Mouse (Mus musculus) urinary bladder, postnatal 10 days (tissue): ENCODE results near the gene Babam2.
"Not testable (repeated sequence)": the region's sequence is repeated elsewhere in the genome, so short reads cannot be mapped to it uniquely, and the experiment has no call there.

Experiments
- DNase-seq: peaks from one replicate; pipeline ENCODE4 v3.0.0; 2022; ENCODE audit warnings: low spot score

Babam2 gene

GRCm38 (mm10) chr5:31831587-31831986 lies 134.1 kb downstream of the Babam2 start:
- no peak for DNase-seq

- no peak for DNase-seq
Observed at GRCm38 (mm10) chr5:31835691-31836090, 138.2 kb downstream of the Babam2 start.

DNA sequence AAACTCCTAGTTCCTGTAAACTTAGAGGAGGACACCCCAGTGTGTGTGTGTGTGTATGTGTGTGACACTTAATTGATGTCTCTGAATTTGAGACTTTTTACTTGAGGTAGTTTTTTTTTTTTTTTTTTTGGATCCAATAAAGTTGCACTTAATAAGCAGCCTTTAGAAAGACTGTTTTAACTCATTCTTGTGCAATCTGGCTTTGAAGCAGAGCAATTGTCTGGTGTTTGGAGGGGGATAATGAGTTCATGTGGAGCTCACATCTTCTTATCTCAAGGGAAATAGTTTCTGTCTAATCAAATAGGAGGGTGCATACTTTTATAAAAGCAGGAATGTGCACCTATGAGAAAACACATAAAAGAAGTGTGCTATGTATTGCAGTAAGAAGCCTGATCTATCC lies 142.5 kb downstream of the Babam2 start:
- DNase-seq = no peak

DNA sequence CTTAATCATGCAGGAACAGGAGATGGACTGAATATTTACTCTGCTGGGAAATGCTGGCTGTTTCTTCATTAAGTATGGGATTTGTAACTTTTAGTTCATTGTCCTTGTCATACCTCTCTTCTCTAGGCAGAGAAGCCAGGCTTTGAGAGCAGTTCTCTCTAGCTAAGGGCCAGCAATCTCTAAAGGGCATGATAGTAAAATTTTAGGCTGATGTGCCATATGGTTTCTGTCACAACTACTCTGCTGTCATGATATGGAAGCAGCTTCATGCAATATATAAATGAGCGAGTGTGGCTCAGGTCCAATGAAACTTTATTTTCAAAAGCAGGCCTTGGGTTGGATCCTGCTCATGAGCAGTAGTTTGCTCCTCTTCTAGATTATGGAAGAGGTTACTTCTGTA lies 142.9 kb downstream of the Babam2 start:
- no peak for DNase-seq

GRCm38 (mm10) chr5:31844856-31845255 lies 147.4 kb downstream of the Babam2 start:
- DNase-seq = no peak

- DNase-seq = no peak
Observed at GRCm38 (mm10) chr5:31846971-31847370, 149.5 kb downstream of the Babam2 start.

DNA sequence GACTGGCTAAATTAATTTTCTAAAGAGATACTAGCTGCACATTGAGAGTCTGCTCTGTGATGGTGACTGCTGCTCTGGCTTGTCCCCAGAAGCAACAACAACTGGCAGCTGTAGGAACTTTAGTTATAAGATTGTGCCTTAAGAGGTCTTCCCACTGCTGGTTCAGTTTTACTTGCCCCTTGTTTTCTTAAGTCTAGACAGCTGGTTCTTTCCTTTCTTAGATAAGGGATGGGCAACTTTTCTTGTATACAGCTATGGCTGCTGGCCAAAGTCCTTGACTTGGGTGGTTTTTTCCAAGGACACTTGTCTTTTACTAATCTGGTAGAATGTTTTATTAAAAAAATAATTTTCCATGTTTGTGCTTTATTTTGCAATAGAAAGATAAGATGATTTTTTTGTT lies 151.5 kb downstream of the Babam2 start:
- DNase-seq = no peak

GRCm38 (mm10) chr5:31852786-31853185 lies 155.3 kb downstream of the Babam2 start:
- DNase-seq = no peak

DNA sequence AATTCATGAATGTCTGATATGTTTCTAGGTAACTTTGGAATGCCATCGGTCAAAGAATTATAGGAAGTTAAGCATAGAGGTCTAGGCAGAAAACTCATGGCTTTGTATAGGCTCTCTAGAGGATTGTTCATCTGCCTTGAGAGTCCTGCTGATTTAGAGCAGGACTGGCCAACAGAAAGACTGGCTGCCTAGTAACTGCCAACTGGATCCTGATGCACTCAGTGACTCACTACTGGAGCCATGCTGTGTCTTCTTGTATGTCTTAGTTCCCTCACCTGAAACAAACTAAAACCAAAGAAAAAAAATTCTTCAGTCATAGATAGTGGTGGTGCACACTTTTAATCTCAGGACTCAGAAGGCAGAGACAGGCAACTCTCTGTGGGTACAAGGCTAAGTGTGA lies 156.3 kb downstream of the Babam2 start:
- DNase-seq = no peak

DNA sequence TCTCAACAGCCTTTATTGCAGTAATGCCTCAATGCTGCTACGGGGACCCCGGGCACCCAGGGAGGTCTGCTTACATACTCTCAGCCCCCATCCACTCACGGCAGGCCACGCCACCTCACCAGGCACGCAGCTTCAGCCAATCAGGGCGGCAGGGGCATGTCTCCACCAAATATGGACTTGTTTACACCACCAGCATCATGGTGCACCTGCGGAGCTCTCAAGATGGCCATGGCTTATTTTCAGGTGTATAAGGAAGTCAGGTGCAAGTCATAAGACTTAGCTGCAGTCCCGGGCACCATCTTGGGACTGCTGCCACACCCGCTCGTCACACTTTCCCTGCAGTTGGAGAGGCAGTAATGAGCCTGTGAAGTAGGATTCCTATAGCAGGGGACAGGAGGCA lies 161.4 kb downstream of the Babam2 start:
- not testable (repeated sequence) for DNase-seq

DNA sequence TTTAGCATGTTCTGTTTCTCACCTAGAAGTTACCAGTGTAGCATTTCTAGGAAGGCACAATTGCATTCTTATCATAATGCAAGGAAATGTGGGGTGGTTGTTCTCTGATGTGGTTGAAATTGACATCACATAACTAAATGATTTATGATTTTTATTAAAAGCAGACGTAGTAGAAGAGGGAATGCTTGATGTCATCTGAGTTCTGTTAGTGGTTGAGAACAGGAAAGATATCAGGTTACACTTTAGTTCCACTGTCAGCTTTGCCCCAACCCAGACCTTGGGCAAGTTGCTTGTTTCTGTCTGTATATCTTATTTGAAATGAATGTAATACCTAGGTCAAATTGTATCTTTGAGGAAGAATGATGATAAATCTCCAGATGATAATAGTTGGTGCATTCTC lies 162.9 kb downstream of the Babam2 start:
- DNase-seq = no peak

DNA sequence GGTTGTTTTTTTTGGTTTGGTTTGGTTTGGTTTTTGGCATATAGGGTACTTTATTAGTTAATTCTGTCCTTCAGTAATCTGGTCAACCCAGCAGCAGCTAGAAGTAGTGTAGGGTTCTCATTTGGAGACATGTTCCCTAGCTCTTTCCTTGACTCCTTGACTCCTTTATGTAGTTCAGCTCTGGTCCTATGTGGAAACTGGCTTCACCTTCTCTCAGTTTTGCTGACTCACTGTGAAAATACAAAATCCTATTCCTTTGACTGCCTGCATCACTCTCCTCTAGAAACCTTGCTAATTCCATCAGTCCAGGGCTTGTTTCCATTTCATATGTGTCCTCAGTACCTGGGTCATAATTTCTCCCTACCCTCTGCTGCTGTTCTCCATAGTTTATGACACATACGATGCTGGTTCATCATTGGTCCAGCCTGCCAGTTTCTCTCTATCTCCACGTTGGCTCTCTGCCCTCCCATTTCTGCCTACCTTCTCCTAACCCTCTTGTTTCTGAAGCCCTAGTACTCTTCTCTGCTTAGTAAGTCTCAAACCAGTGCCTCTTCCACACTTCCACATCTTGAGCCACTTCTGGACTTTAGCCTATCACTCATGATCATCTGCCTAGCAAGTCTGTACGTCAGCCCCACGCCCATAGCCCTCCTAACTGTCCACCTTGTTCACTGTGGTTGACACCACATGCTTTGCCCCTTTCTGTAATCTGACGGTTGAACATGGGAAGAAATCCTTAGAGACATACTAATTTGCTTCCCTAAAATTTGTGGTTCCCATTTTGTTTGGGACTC lies 163.5 kb downstream of the Babam2 start:
- no peak for DNase-seq

DNA sequence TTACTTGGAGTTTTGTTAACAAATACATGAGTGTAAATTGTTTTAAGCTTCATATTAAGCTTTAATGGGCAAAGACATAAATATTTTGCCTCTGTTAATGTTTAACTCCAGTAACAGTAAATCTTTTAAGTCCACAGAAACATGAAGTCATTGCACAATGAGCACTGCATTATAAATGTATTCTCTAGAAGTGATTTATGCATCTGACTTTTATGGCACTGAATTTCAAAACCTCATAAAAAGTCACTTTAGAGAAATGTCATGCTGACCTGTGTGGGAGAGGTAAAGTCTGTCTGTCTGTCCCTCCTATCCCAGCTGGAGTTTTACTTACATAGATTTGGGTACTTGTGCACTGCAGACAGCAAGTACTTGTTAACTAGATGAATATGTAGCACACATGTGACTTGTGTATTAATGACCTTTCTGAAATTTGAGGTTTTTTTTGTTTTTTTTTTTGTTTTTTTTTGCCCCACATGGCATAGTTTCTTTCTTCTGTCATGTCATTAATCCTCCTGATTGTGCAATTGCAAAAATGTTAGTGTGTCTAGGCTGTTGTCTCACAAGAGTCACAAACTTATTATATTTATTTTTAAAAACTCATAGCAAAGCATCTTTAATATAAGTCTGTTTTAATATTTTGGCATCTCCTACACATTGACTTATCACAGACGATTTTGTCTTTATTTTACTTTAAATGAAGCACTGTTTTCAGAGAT lies 165.4 kb downstream of the Babam2 start:
- no peak for DNase-seq

DNA sequence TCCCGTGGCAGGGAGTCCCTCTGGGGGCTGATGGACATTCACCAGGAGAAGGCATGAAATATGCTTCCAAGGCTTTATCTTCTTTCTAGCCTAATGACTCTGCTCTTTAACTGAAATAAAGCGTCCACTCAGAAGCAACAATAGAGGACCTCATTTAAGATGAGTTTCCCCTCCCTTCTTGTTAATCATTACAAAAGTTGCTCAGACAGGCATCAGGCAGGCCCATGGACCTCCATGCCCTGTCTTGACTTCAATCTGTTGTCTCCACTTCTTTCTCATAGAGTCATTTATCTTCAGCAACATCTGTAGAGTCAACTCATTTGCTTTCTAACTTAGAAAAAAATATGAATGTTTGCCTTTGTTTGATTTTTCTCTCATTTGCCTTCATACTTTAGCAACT lies 166.6 kb downstream of the Babam2 start:
- no peak for DNase-seq

- DNase-seq = no peak
Observed at GRCm38 (mm10) chr5:31866071-31866470, 168.6 kb downstream of the Babam2 start.

- DNase-seq = no peak
Observed at GRCm38 (mm10) chr5:31870856-31871520, 173.5 kb downstream of the Babam2 start.

- no peak for DNase-seq
Observed at GRCm38 (mm10) chr5:31873328-31873727, 175.8 kb downstream of the Babam2 start.

DNA sequence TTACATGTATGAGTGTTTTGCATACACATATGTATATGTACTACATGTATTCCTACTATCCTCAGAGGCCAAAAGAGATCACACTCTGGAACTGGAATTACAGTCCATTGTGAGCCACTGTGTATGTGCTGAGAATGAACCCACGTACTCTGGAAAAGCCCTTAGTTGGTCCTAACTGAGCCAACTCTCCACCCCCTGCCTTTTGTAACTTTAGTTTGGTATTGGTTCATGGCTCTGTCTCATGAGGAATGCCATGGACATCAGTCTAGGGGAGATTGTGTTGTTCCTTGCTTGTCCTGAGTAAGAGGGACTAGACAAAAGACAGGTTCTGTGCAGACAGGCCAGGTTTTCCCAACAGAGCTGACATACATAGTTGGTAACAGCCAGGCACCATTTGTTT lies 177.1 kb downstream of the Babam2 start:
- DNase-seq = no peak

DNA sequence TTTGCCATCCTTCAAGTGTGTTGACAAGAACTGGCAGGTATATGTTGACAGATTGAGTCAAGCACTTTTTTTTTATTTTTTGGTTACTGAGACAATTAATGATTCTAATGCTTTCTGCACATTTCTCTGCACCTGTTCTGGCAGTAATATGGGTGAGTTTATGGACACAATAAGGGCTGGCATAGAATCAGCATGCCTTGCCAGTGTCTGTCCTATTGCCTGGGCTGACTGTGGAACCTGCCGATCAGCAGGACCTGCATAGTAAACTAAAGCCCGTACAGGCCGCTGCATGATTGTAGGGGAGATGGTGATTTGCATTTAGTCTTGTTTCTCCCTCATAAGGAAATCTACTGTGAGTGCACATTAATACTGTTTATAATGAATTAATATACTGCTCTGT lies 178.0 kb downstream of the Babam2 start:
- no peak for DNase-seq

DNA sequence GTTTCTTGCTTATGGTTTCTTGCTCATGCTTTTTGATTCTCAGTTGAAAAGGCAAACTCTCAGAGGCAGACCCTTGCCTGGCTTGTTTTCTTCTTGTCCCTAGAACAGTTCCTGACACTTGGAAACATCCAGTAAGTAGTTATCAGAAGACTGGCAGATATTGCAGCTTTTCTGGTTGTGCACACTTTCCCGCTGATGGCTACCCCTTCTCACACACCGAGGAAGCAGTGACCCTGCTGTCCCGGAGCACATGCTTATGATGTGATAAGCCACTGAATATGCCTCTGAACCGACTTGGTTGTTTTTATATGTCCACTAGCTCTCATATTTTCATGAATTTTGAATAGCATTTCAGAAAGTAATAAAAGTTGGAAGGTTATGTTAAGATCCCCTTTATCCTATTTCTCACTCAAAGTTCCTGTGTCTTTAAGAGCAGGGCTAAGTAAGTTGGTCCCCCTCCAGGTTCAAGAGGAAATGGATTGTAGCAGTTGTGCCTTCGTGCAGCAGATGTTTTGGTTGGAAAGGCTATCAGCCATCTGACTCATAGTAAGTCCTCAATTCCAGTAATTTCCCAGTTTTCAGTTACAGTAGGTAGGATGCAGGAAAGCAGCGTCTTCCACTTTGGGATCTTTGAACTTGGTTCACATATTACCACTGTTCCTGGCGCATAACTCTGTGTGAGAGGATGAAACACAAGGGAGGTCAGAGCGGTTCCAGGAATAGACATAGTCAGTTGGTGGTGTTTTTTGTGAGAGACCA lies 178.9 kb downstream of the Babam2 start:
- DNase-seq = no peak

DNA sequence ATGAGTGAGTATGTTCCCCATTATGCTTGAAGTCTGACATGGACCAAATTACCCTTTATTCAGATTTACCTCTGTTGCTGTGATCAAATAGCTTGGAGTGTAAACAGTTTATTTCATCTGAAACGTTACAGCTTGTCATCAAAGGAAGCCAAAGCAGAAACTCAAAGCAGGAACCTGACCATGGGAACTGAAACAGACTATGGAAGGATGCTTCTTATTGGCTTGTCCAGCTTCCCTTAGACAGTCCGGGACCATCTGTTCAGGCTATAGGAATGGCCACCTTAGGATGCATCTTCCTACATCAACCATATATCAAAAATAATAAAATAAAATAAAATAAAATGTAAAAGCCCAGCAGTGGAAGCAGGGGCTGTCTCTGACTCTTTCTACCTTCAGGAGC lies 183.0 kb downstream of the Babam2 start:
- DNase-seq = no peak

DNA sequence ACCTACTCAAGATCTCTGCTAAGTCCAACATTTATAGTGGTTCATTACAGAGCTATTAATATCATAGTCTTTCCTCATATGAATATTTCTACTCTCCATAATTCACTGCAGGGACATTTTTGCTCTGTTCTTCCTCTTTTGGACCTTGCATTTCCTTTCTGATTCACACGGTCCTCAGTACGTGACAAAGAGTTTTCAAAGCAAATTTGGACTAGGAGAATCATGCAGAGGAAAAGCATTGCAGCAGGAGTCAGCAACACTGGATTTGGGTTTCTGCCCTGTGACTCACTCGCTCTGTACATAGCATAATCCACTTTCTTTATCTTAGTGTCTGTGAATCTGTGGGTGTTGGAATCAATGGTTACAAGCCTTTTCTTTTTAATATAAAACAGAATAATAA lies 184.8 kb downstream of the Babam2 start:
- no peak for DNase-seq
